Mouse (Mus musculus): Measurements from ENCODE around the gene 2310079G19Rik. TPM values are rescaled to one million over a fixed set of nuclear protein-coding genes. Genes with fewer than 3 reads are reported as not detected.

The 2310079G19Rik gene
- polyA plus RNA-seq, 1 experiment from 2014 or later = not detected

Other genes with a start within 250 kb of the 2310079G19Rik start
- not detected in 2 replicates for gene Cldn17, start 120.7 kb downstream of the 2310079G19Rik start, polyA plus RNA-seq (2014; fragmentation: Nextera tagmentation; extraction: Ambion mirVana)
- not detected in 2 replicates for gene Cldn8, start 64.5 kb downstream of the 2310079G19Rik start, polyA plus RNA-seq (2014; fragmentation: Nextera tagmentation; extraction: Ambion mirVana)
- not detected in 2 replicates for gene Krtap24-1, start 15.4 kb downstream of the 2310079G19Rik start, polyA plus RNA-seq (2014; fragmentation: Nextera tagmentation; extraction: Ambion mirVana)
- gene Krtap26-1, start 20.1 kb upstream of the 2310079G19Rik start, polyA plus RNA-seq (2014; fragmentation: Nextera tagmentation; extraction: Ambion mirVana) = not detected in 2 replicates
- gene Krtap27-1, start 44.0 kb upstream of the 2310079G19Rik start, polyA plus RNA-seq (2014; fragmentation: Nextera tagmentation; extraction: Ambion mirVana) = not detected in 2 replicates
- not detected in 2 replicates for gene 2310061N02Rik, start 80.3 kb upstream of the 2310079G19Rik start, polyA plus RNA-seq (2014; fragmentation: Nextera tagmentation; extraction: Ambion mirVana)
- not detected in 2 replicates for gene Krtap13-1, start 101.2 kb upstream of the 2310079G19Rik start, polyA plus RNA-seq (2014; fragmentation: Nextera tagmentation; extraction: Ambion mirVana)
- not detected in 2 replicates for gene Krtap13, start 124.0 kb upstream of the 2310079G19Rik start, polyA plus RNA-seq (2014; fragmentation: Nextera tagmentation; extraction: Ambion mirVana)
- gene 2310034C09Rik, start 131.2 kb upstream of the 2310079G19Rik start, polyA plus RNA-seq (2014; fragmentation: Nextera tagmentation; extraction: Ambion mirVana) = not detected in 2 replicates
- gene 2310057N15Rik, start 146.5 kb upstream of the 2310079G19Rik start, polyA plus RNA-seq (2014; fragmentation: Nextera tagmentation; extraction: Ambion mirVana) = not detected in 2 replicates
- not detected in 2 replicates for gene Gm5965, start 150.2 kb upstream of the 2310079G19Rik start, polyA plus RNA-seq (2014; fragmentation: Nextera tagmentation; extraction: Ambion mirVana)
- not detected in 2 replicates for gene Gm20741, start 184.6 kb upstream of the 2310079G19Rik start, polyA plus RNA-seq (2014; fragmentation: Nextera tagmentation; extraction: Ambion mirVana)
- not detected in 2 replicates for gene Krtap15, start 192.5 kb upstream of the 2310079G19Rik start, polyA plus RNA-seq (2014; fragmentation: Nextera tagmentation; extraction: Ambion mirVana)
- gene Krtap14, start 198.5 kb upstream of the 2310079G19Rik start, polyA plus RNA-seq (2014; fragmentation: Nextera tagmentation; extraction: Ambion mirVana) = not detected in 2 replicates
- not detected in 2 replicates for gene Krtap19-1, start 241.7 kb upstream of the 2310079G19Rik start, polyA plus RNA-seq (2014; fragmentation: Nextera tagmentation; extraction: Ambion mirVana)
- gene Krtap19-2, start 246.6 kb upstream of the 2310079G19Rik start, polyA plus RNA-seq (2014; fragmentation: Nextera tagmentation; extraction: Ambion mirVana) = not detected in 2 replicates

Data from hindbrain, embryonic 14.5 days (tissue).